Mouse (Mus musculus) hindbrain, embryonic 16.5 days (tissue): ENCODE results near the gene Gm15319. TPM values are rescaled to one million over a fixed set of nuclear protein-coding genes. Genes with fewer than 3 reads are reported as not detected.
"Not testable (repeated sequence)": the region's sequence is repeated elsewhere in the genome, so short reads cannot be mapped to it uniquely, and the experiment has no call there.

Source experiments
- ATAC-seq: fragments of 200-750 bp; cut with Nextera tagmentation; 2 replicates; pipeline ENCODE4 v1.8.0; 2017; ENCODE audit warnings: moderate TSS enrichment, moderate library complexity
- H3K27ac ChIP-seq: fragments of 300-500 bp; sonication (generic); 2 replicates; pipeline ENCODE4 v1.5.1; 2014; ENCODE audit warnings: low read depth, mild to moderate bottlenecking, control low read depth, low read length, moderate library complexity
- H3K27me3 ChIP-seq: fragments of 300-500 bp; sonication (generic); replicated peaks from 2 replicates; pipeline ENCODE4 v1.6.1; 2014; ENCODE audit warnings: low read length; ENCODE audit not compliant: control insufficient read depth, insufficient read depth
- H3K36me3 ChIP-seq: fragments of 300-500 bp; sonication (generic); 2 replicates; pipeline ENCODE4 v1.6.1; 2014; ENCODE audit warnings: mild to moderate bottlenecking, low read length, moderate library complexity, mixed read lengths; ENCODE audit not compliant: control insufficient read depth, insufficient read depth
- H3K4me1 ChIP-seq: fragments of 300-500 bp; sonication (generic); 2 replicates; pipeline ENCODE4 v1.6.1; 2014; ENCODE audit warnings: low read depth, low read length; ENCODE audit not compliant: control insufficient read depth, insufficient read depth
- H3K4me2 ChIP-seq: fragments of 300-500 bp; sonication (generic); 2 replicates; pipeline ENCODE4 v1.6.1; 2014; ENCODE audit warnings: mild to moderate bottlenecking, low read length, control low read depth, moderate library complexity
- H3K4me3 ChIP-seq: fragments of 300-500 bp; sonication (generic); 2 replicates; pipeline ENCODE4 v1.5.1; 2014; ENCODE audit warnings: mild to moderate bottlenecking, low read length, control low read depth, moderate library complexity
- H3K9ac ChIP-seq: fragments of 300-500 bp; sonication (generic); 2 replicates; pipeline ENCODE4 v1.6.1; 2014; ENCODE audit warnings: low read depth, mild to moderate bottlenecking, control low read depth, low read length, moderate library complexity
- H3K9me3 ChIP-seq: fragments of 300-500 bp; sonication (generic); 2 replicates; pipeline ENCODE4 v1.6.1; 2014; ENCODE audit warnings: mild to moderate bottlenecking, low read length, moderate library complexity; ENCODE audit not compliant: control insufficient read depth
- WGBS: fragments of 180-500 bp; shearing (Covaris S2); extraction: QIAGEN DNeasy Blood & Tissue Kit; methylation state at CpG from one replicate; pipeline ENCODE4 v1.1.7; 2014; 5-methylcytosine and 5-hydroxymethylcytosine counted together
- polyA plus RNA-seq: library from polyadenylated mRNA; unstranded; fragments of >200 nt; fragmentation: Nextera tagmentation; extraction: Ambion mirVana; gene quantifications from 2 replicates; pipeline ENCODE4 v1.2.1, GENCODE M21; 2015

Gm15319 gene
- polyA plus RNA-seq, 1 experiment from 2014 or later = not detected

DNA sequence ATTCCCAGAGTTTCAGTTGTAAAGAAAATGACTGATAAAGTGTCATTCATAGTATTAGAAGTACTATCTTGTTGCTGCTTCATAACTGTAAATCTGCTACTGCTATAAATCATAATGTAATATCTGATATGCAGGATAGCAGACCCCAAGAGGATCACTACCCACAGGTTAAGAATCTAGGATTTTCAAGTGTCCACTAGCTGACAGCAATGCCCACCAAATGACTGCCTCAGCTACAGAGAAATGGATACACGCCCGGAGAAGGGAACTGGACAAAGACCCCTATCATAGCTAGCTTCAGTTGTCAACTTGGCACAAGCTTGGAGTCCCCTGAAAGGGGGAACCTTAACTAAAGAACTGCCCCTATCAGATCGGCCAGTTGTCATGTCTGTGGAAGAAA is 18.6 kb upstream of the Gm15319 start:
- ATAC-seq, H3K9ac ChIP-seq, H3K27ac ChIP-seq, H3K9me3 ChIP-seq, H3K27me3 ChIP-seq, H3K4me2 ChIP-seq, H3K4me1 ChIP-seq, H3K4me3 ChIP-seq, H3K36me3 ChIP-seq: not testable (repeated sequence)
- WGBS = 94% methylated on average over 2 of the region's 3 CpGs

GRCm38 (mm10) chr8:20381239-20381620 is 18.2 kb upstream of the Gm15319 start:
- no CpG with 5 or more reads among the region's 5 CpGs for WGBS
- not testable (repeated sequence) for ATAC-seq, H3K36me3 ChIP-seq

GRCm38 (mm10) chr8:20380590-20381238 is 17.7 kb upstream of the Gm15319 start:
- H3K27ac ChIP-seq, H3K36me3 ChIP-seq, H3K9ac ChIP-seq, H3K9me3 ChIP-seq, H3K4me3 ChIP-seq, H3K4me1 ChIP-seq, H3K27me3 ChIP-seq, H3K4me2 ChIP-seq: not testable (repeated sequence)
- ATAC-seq = peak; percentile 88
- 90% methylated on average over 7 of the region's 7 CpGs for WGBS

More at GRCm38 (mm10) chr8:20381239-20381620, 18.2 kb upstream of the Gm15319 start:
- H3K27ac ChIP-seq, H3K4me3 ChIP-seq, H3K4me2 ChIP-seq, H3K27me3 ChIP-seq, H3K9me3 ChIP-seq, H3K4me1 ChIP-seq, H3K9ac ChIP-seq: not testable (repeated sequence)

DNA sequence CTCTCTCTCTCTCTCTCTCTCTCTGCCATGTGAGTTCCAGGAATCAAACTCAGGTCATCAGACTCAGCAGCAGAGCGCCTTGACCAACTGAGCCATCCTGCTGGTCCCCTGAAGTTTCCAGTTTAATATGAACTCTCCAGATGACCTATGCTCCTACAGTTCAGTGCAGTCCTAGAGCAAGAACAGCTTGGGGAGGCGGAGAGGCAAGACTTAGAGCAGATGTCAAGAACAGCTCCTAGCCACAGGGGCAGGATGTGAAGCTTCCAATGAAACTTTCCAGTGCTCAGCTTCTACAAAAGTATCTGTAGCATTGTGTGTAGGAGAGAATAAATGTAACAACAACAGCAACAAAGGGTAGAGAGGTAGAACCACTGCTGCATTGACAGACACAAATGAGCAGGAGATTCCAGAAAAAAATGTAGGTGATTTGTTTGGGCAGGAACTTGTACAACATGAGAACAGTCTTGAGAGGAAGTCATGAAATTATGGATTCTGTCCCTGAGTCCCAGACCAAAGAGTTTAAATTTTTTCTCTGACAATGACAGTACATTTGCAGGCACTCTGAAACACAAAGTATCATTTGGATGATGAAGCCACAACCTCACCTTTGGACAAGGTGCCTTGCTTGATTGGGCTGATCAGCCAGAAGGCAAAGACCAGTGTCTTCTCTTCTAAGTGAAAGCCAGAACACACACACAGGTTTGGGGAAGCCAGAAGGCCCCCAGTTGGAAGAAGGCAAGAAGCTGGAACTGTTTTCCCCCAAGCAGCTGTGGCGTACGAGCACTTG is 16.8 kb upstream of the Gm15319 start:
- H3K27me3 ChIP-seq, H3K9me3 ChIP-seq, H3K36me3 ChIP-seq, H3K4me1 ChIP-seq, ATAC-seq, H3K9ac ChIP-seq, H3K4me3 ChIP-seq, H3K4me2 ChIP-seq, H3K27ac ChIP-seq: not testable (repeated sequence)
- WGBS = no CpG with 5 or more reads among the region's 4 CpGs

DNA sequence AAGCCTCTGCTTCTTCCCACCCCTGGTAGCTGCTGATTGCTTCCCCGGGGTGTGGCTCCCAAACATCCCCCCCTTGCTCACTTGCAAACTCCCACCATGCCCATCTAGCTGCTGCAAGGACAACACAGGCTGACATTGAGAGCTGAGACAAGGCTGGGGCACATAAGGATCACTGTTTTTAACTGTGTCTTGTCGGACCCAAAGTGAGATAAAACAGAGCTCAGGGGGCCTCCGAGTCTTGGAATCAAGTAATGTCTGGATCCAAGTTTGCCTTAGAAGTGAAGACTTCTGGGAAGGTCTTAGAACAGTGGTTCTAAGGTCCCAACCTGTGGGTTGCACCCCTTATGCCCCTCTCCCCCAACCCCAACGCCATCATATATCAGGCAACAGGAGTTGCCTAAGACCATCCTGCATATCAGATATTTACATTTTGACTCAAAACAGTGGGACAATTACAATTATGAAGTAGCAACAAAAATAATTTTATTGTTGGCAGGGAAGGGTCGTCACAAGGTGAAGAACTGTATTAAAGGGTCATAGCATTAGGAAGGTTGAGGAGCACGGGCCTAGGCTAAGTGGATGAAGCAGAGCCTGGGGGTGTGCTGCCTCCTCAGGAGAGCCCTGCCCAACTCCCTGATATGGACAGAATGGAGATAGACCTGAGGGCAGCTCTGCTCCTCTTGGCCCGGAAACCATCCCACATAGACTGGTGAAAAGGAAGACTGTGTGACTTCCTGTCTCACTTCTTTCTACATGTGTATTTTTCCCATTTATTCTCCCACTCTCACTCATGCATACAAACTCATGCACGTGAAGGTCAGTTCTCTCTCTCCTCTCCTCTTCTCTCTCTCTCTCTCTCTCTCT is 16.0 kb upstream of the Gm15319 start:
- not testable (repeated sequence) for H3K9ac ChIP-seq, H3K4me2 ChIP-seq, H3K4me3 ChIP-seq, H3K9me3 ChIP-seq, H3K4me1 ChIP-seq, H3K27me3 ChIP-seq, H3K27ac ChIP-seq, H3K36me3 ChIP-seq
- peak; percentile 84 for ATAC-seq
- WGBS = 71% methylated on average over 4 of the region's 8 CpGs

GRCm38 (mm10) chr8:20378353-20378752 is 15.3 kb upstream of the Gm15319 start:
- 88% methylated on average over 4 of the region's 8 CpGs for WGBS
- not testable (repeated sequence) for H3K27ac ChIP-seq, H3K36me3 ChIP-seq, ATAC-seq, H3K4me1 ChIP-seq, H3K27me3 ChIP-seq, H3K4me2 ChIP-seq, H3K9ac ChIP-seq, H3K9me3 ChIP-seq, H3K4me3 ChIP-seq

DNA sequence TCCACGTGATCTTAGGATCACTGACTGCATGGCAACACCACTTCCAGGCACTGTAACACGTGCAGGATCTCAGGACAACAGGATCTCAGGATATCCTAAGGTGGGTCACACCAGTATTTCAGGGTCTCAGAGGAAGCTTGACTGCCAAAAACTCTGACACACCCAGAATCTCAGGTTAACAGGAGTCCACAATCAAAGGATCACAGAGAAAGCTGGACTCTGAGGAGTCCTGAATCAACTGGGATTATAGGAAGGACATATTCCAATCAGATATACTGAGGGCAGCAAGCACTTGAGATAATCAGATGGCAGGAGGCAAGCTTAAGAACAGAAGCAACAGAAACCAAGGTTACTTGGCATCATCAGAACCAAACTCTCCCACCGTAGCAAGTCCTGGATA is 12.7 kb upstream of the Gm15319 start:
- H3K27me3 ChIP-seq, H3K4me3 ChIP-seq, H3K36me3 ChIP-seq, H3K4me2 ChIP-seq, H3K4me1 ChIP-seq, H3K9me3 ChIP-seq, H3K27ac ChIP-seq, H3K9ac ChIP-seq, ATAC-seq: not testable (repeated sequence)
- no CpG with 5 or more reads among the region's 3 CpGs for WGBS

DNA sequence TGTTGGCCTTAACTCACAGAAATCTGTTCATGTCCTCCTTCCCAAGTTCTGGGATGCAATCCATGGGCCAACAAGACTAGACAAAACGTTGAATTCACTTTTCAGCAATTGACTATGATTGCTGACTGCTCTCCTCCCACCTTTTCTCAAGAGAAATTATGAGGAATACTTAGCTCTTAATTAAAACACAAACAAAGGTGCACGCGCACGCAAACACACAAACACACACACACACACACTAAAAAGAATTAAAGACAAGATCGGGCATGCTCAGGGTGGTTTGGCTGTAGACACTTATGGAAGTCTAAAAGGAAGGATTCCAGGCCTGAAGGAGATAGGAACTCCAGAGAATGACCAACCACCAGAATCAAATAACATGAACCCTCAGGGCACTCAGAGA is 6.6 kb downstream of the Gm15319 start:
- H3K36me3 ChIP-seq, H3K27ac ChIP-seq, H3K9me3 ChIP-seq, H3K9ac ChIP-seq, H3K4me2 ChIP-seq, H3K4me1 ChIP-seq, H3K4me3 ChIP-seq, H3K27me3 ChIP-seq, ATAC-seq: not testable (repeated sequence)
- WGBS = 81% methylated on average over 5 of the region's 5 CpGs

GRCm38 (mm10) chr8:20353579-20353978 is 9.4 kb downstream of the Gm15319 start:
- ATAC-seq, H3K4me1 ChIP-seq, H3K27ac ChIP-seq, H3K4me2 ChIP-seq, H3K4me3 ChIP-seq, H3K9ac ChIP-seq, H3K9me3 ChIP-seq, H3K27me3 ChIP-seq, H3K36me3 ChIP-seq: not testable (repeated sequence)
- 94% methylated on average over 1 of the region's 3 CpGs for WGBS
